Mouse (Mus musculus): Measurements from ENCODE around the gene Tpcn1.
"Not testable (repeated sequence)": the region's sequence is repeated elsewhere in the genome, so short reads cannot be mapped to it uniquely, and the experiment has no call there.

Tpcn1 gene

DNA sequence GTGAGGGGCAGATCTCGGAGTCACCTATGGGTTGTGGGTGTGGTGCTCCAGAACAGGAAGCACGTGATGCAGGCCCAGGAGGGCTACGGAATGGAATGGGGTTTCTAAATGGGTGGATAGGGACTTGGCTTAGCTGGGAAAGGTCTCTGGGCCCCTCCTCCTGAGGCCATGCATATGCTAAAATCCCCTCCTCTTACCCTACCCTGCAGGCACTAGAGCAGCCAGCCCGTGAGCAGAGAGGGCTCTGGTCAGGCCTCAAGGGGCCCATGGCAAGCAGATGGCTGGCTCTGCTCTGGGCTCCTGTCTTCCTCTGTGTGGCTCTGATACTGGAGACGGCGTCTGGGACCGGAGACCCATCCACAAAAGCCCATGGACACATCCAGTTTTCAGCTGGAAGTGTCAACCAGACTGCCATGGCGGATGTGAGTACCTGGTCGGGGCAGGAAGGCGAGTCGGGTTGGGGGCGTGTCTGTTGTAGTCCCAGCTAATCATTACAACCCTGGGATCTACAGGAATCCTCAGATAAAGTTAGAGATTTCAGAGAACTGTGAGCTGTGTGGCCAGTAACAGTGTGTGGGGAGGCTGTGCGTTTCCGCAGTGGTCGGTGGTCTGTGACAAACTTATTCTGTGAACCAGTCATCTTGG, 75.4 kb downstream of the Tpcn1 start:
- DNase-seq (ENCODE audit: low read depth, low spot score), result no peak

DNA sequence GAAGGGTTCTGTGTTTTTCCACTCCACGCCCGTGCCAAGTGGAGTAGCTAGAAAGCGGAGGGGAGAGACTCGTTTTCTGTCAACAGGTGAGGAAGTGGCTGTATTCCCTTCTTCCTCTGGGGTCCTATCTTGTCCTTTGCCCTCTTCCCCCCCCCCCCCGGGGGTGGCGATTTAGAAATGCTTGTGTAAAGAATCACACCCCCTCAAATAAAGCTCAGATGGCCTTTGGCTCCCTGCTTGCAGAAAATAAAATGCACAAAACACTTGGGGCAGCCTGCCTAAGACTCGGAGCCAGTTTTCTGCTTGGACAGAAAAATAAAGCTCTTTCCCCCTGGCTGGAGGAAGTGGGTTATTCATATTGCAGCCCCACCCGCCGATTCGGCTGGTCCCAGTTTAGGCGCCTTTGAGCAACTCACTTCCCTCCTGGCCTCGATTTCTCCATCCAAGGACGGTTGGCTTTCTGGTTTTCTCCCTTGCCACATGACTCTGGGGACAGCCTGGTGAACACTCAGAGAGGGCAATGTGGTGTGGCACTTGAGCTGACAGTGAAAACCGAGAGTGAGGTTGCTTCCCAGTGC, 76.7 kb downstream of the Tpcn1 start:
- DNase-seq (ENCODE audit: low read depth, low spot score), result no peak

DNA sequence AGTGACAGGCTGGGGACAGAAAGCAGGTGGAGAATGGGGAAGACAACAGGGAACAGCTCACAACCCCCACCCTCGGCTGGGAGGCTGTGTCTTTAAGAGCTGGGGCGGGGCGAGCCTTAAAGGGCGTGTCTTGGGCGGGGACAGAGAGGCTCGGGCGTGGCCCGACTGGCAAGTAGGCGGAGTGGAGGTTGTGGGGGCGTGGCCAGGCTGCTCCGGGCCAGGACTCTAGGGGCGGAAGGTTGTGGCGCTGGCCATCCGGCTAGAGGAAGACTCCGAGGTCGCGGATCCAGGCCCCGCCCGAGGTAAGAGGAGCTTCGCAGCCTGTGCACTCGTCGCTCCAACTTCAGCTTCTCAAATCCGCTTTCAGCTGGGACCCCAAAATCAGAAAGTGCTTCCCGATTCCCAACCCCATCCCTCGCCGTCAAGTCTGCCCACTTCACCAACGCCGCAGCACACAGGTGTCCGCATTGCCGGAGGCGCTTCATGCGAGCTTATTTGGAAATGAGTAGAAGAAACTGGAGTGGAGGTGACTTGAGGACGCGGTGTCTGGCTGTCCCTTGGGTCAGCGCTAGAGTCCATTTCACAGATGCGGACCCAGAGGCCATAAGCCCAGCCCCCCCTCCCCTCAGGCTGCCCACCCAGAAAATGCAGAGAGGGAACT, 77.4 kb downstream of the Tpcn1 start, which contains the start of gene Slc8b1:
TSS of gene Slc8b1 (plus strand) at position 187 of the 661 bp plus-strand sequence.
- peak; percentile 75 for DNase-seq (ENCODE audit: low read depth, low spot score)

DNA sequence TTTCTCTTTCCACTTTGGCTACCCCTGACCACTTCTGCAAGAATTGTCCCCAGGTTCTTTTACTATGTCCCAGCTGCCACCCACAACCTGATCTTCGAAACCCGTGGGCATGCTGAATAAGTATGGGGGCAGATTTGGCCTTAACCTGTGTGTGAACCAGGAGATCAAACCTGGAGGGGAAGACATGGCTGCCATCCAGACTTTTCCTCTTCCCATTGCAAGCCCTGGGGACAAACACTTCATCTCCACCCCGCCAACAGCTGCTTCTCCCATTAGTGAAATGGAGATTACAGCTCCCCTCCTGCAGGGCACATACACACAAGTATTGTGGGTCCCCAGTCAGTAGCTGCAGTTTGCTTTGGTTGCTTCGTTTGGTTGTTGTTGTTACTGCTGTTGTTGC, 81.2 kb downstream of the Tpcn1 start:
- DNase-seq (ENCODE audit: low read depth, low spot score), result no peak

DNA sequence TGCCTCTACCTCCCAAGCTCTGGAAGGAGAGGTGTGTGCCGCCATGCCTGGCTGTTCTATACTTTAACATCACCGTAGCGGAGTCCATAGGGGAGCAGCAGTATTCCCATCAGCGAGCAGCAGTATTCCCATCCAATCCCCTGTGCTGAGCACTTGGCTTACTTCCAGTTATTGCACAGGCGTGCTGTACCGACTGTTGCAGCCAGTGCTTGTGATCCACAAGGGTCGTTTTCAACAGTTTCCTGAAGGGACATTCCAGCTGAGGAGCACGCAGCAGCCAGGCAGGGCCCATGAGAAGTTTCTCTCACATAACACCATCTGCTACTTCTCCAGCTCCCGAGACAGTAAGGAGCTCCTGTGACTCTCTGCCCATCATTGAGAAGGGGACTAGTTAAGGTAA, 82.0 kb downstream of the Tpcn1 start:
- no peak for DNase-seq (ENCODE audit: low read depth, low spot score)

DNA sequence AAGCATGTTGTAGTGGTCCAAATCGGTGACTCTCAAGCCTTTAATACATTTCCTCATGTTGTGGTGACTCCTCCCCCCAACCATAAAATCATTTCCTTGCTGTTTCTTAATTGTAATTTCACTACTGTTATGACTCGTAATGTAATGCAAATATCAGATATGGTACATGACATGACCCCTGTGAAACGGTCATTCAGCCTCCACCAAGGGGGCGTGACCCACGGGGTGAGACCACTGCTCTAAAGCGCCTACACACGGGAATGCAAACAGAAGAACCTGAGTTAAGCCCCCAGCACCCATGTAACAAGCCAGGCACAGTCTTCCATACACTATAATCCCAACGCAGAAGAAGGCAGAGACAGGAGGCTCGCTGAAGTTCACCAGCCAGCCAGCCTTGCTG, 82.7 kb downstream of the Tpcn1 start:
- DNase-seq (ENCODE audit: low read depth, low spot score), result no peak

DNA sequence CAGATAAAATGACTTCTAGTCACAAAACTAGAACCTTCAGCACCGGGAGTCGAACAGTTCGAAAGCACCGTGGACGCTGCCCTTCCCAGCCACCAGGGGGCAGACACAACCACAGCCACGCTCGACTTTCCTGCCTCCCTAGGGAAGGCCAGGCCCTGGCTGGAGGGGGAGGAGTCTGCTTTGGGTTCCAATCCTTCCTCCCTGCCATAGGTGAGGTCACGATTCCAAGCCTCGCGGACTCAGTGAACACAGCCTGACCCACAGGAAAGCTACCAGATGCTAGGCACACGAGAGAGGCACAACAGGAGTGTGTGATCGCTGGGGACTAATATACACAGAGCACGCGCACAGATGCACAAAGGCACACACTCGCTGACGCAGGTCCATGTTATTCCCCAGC, 83.1 kb downstream of the Tpcn1 start:
- no peak for DNase-seq (ENCODE audit: low read depth, low spot score)

DNA sequence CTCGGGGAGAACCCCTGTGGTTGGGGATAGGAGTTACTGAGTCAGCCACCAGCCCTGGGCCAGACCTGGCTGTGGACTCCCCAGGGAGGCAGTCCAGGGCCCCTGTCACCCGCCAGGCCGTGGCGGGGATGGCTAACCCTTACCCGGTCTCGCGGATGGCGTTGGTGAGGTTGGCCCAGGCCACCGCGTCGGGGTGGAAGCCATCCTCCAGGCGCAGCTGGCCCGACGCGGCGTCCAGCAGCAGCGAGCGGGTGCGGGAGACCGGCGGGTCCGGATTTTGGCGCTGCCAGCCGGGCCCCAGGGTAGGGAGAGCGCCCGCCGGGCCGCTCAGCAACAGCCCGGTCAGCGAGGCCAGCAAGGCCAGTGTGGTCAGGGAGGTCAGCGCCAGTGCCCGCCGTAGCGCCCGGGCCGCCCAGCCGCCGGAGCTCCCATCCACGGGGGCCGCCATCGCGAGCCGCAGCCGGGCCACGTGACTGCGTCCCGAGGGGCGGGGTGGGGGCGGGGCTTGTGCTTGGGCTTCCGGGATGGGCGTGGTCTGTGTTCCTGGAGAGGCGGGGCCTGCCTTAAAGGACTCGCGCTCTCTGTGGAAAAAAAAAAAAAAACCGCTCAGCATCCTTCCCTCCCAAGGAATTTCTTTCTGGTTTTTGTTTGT, 85.2 kb downstream of the Tpcn1 start, which contains the start of gene Plbd2:
TSS of gene Plbd2 (minus strand) at position 482 of the 652 bp plus-strand sequence.
- DNase-seq (ENCODE audit: low read depth, low spot score), result peak; percentile 78

DNA sequence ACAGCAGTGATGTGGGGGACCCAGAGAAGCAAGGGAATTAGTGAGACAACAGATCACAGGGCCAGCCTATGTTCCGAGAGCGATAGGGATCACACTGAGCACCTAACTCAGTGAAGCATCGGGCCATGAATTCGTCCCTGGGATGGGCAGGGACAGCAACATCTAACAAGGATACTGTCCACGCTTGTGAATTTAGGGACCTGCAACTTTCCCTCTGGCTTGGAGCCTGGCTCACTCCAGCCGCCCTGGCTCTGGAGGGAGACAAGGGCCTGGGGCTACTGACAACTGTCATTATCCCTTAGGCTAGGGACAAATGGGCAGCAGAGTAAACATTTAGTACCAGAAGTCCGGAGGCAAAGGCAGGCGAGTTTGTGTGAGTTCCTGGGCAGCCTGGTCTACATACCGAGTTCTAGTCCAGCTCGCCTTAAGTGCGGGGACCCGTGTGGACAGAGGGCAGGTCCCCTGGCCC, 85.8 kb downstream of the Tpcn1 start:
- no peak for DNase-seq (ENCODE audit: low read depth, low spot score)

DNA sequence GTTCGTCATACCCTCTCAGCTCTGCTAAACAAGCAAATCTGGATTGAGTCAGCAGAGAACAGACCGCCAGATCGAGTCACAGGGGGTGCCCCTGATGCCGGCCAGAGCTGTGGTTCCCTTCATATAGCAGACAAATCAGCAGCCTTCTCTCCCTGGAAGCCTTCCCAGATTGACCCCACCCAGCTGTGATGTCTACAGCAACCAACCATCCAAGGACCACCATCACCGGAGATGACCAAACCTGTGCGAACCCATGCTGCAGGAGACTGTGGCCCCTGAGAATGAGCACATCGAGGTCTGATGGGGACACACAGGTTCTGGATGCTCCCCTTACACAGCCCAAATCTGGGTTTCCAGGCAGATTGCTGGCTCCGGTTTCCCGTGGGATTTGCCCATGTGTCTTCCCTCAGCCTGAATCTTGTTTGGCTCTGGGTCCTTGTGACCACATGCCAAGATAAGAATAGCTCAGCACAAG, 86.3 kb downstream of the Tpcn1 start:
- no peak for DNase-seq (ENCODE audit: low read depth, low spot score)

DNA sequence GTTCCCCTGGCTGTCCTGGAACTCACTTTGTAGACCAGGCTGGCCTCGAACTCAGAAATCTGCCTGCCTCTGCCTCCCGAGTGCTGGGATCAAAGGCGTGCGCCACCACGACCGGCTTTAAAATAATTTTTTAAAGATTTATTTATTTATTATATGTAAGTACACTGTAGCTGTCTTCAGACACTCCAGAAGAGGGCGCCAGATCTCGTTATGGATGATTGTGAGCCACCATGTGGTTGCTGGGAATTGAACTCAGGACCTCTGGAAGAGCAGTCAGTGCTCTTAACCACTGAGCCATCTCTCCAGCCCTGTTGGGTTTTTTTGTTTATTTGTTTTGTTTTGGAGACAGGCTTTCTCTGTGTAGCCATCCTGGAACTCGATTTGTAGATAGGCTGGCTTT, 87.9 kb downstream of the Tpcn1 start:
- not testable (repeated sequence) for DNase-seq (ENCODE audit: low read depth, low spot score)

DNA sequence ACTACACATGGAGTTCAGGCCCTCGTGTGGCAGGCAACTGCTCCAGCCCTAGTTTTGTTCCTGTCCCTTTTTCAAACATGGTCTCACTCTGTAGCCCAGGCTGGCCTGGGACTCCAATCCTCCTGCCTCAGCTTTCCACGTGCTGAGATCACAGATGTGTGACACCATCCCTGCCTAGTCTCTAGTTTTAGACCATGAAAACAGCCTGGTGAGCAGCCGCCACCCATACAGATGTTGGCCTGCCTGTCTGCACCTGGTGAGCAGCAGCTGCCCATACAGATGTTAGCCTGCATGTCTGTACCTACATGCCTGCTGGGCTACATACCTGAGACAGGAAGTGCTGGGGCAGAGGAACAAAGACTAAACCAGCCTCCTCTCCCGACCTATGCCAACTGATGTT, 89.3 kb downstream of the Tpcn1 start:
- DNase-seq (ENCODE audit: low read depth, low spot score), result no peak

DNA sequence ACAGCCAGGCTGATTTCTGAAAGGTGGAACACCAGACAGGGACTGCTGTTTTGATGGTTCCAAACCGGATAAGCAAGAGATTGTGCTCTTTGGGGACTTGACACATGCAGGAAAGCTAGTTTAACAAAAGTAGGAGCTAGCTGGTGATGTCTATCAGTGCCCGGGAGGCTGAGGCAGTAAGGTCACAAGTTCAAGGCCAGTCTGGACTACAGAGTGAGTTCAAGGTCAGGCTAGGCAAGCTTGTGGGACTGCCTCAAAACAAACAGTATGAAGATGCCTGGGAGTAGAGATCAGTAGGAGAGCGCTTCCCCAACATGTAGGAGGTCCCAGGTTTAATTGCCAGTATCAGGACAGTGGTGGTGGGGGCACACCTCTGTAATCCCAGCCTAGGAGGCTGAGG, 91.4 kb downstream of the Tpcn1 start:
- DNase-seq (ENCODE audit: low read depth, low spot score), result no peak

DNA sequence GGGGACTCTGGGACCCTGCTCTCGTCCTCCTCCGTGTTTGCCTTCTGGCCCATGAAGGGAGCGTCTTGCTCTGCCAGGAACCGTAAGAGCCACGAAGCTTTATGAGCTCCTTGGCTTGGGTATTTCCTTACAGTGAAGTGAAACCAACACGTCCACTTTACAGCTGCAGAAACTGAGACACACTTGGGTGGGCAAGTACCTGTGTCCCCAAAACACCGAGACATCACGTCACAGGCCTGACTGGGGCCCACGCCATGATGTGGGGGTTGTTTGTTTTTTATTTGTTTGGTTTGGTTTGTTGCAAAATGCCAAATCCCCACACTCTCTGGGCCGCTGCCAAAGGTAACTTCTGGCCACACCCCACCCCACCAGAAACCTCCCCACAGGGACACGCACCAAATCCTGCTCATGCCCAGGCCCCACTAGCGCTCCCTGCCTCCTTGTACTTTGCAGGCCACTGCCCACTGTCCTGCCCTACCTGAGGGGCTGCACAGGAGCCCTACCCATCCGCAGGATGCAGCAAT, 92.7 kb downstream of the Tpcn1 start:
- DNase-seq (ENCODE audit: low read depth, low spot score), result no peak

DNA sequence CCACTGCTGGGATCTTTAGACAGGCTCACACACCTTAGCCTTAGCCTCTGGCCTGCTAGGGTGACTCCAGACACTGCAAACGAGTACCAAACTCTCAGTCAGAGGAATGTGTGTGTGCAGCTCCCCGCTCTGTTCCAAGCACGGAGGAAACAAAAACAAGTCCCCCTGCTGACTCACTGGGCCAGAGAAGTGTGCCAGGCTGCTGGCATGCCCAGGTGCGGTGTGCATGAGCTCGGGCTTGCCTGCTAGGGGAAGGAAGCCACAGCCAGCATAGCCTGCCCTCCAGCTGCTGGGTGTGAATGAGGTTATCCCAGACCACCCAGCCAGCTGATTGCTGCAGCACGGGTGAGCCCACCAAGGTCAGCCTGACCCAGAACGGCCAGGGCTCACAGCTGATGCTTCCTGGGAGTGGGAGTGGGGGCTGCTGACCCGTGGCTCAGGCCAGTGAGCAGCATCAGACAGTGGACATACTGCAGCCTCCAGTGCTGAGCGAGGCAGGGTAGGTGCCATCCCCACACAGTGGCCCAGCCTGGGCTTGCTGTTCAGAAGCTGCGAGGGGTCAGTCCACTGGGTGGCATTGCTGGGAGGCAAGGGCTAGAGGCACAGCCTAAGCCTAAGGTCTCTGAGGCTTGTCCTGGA, 93.3 kb downstream of the Tpcn1 start:
- no peak for DNase-seq (ENCODE audit: low read depth, low spot score)

DNA sequence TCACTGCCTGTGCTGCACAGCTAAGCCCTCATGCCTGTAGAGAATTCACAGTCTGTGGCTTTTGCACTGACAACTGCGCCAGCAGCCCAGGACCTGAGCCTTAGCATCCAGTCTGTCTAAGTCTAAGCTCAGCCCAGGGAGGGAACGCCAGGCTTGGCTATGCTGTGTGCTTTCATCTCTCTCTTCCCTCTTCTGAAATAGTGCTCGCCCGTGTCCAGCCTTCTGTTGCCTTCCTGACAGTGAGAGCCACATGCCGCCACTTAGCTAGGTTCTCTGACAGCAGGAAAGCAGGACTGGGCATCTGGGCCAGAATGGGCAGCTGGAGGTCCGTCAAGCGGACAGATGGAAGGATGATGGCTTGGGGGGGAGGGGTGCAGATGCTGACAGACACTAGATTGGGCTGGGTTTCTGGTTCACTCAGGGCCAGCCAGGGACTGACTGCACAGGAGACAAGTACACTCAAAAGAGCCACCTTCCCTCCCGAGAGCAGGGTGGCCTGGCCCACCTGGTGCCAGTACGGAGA, 94.5 kb downstream of the Tpcn1 start:
- no peak for DNase-seq (ENCODE audit: low read depth, low spot score)

DNA sequence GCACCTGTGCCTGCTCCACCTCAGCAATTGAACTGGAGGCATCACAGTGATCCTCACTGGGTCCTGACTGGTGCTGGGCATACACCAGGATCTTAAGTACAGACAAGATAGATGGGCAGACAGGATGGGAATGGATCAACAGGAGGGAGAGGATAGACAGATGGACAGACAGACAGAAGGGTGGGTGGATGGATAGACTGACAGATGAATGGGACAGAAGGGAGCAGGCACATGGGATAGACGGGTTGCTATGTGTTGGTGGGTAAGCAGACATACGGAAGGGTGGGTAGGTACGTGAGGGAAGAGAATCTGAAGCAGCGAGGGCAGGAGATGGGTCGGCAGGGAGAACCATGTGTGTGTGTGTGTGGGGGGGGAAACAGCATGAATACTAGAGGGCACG, 95.0 kb downstream of the Tpcn1 start:
- DNase-seq (ENCODE audit: low read depth, low spot score), result no peak

DNA sequence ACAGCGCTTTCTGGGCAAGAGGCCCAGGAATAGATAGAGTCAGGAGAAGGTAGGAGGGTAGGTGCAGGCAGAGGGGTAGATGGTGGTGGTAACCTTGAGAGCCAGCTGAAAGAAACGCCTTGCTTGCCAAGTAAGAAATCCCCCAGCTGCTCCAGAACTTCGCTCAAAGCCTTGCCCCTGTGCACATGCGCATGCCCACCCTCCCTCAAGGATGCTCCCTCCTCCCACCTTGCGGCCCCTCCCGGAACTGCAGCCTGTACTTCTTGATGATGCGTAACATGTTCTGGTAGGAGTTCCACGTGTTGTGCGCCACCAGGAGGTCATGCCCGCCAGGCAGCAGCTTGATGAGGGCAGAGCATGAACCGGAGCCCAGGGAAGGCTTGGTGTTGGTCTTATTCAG, 96.0 kb downstream of the Tpcn1 start:
- no peak for DNase-seq (ENCODE audit: low read depth, low spot score)

DNA sequence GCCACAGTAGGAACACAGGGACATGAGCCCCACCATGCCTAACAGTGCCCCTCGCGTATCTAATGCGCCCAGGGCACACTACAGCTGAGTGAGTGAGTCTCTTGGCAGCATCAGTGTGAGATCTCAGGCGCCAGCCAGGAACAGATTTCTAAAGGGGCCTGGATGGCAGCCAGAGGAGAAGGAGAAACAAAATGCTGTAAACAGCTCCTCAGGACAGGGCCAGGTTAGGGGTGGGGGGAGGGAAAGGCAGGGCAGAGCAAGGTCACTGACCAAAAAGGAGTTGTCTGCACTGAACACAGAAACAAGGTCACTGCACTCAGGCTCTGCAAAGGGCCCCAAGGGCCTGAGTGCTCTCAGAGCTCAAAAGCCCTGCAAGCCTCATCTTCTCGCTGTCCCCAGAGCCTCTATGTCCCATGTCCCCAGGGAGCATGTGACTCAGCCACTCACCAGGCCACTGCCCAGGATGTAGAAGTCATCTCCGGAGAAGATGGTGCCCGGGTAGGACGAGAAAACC, 97.7 kb downstream of the Tpcn1 start:
- DNase-seq (ENCODE audit: low read depth, low spot score), result no peak

DNA sequence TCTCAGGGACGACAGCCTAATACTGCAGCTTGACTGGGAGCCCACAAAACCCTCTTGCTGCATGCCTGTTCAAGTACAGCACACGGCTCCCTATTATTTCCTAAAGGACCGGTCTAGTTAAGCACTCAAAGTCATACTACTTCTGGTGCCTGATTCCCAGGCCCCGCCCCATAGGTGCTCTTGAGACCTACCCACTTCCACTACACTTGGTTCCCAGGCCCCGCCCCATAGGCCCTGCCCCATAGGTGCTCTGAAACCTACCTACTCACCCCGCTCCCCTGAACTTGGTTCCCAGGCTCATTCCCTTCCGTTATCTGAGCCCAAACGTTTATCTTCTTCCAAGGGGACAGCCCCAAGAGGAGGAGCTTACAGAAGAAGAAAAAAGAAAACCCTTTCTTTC, 100.6 kb downstream of the Tpcn1 start:
- DNase-seq (ENCODE audit: low read depth, low spot score), result no peak

Measured in retina, adult 2 months (tissue).